Mouse (Mus musculus) stomach, embryonic 16.5 days (tissue): ENCODE results near the gene Ninl. TPM values are rescaled to one million over a fixed set of nuclear protein-coding genes. Genes with fewer than 3 reads are reported as not detected.

Source experiments
- ATAC-seq: fragments of 200-750 bp; cut with Nextera tagmentation; 2 replicates; pipeline ENCODE4 v1.8.0; 2017; ENCODE audit warnings: moderate number of reproducible peaks, moderate TSS enrichment; ENCODE audit not compliant: insufficient read depth, low FRiP score
- H3K27ac ChIP-seq: fragments of 300-500 bp; sonication (generic); 2 replicates; pipeline ENCODE4 v1.5.1; 2014; ENCODE audit warnings: low read length
- H3K27me3 ChIP-seq: fragments of 300-500 bp; sonication (generic); 2 replicates; pipeline ENCODE4 v1.6.1; 2014; ENCODE audit warnings: low read length, control low read depth, mixed read lengths; ENCODE audit not compliant: control insufficient read depth, insufficient read depth
- H3K36me3 ChIP-seq: fragments of 300-500 bp; sonication (generic); 2 replicates; pipeline ENCODE4 v1.6.1; 2014; ENCODE audit warnings: low read length; ENCODE audit not compliant: control insufficient read depth, insufficient read depth
- H3K4me1 ChIP-seq: fragments of 300-500 bp; sonication (generic); 2 replicates; pipeline ENCODE4 v1.6.1; 2014; ENCODE audit warnings: low read length, control low read depth, mixed read lengths; ENCODE audit not compliant: control insufficient read depth, insufficient read depth
- H3K4me2 ChIP-seq: fragments of 300-500 bp; sonication (generic); 2 replicates; pipeline ENCODE4 v1.6.1; 2014; ENCODE audit warnings: low read depth, low read length, mixed read lengths
- H3K4me3 ChIP-seq: fragments of 300-500 bp; sonication (generic); replicated peaks from 2 replicates; pipeline ENCODE4 v1.5.1; 2014; ENCODE audit warnings: mild to moderate bottlenecking, low read length
- H3K9ac ChIP-seq: fragments of 300-500 bp; sonication (generic); 2 replicates; pipeline ENCODE4 v1.6.1; 2014; ENCODE audit warnings: low read length
- H3K9me3 ChIP-seq: fragments of 300-500 bp; sonication (generic); replicated peaks from 2 replicates; pipeline ENCODE4 v1.6.1; 2016; ENCODE audit warnings: low read length, control low read depth; ENCODE audit not compliant: control insufficient read depth
- WGBS: fragments of 180-500 bp; shearing (Covaris S2); extraction: QIAGEN DNeasy Blood & Tissue Kit; methylation state at CpG from one replicate; pipeline ENCODE4 v1.1.7; 2014; 5-methylcytosine and 5-hydroxymethylcytosine counted together
- polyA plus RNA-seq: library from polyadenylated mRNA; unstranded; fragments of >200 nt; fragmentation: Nextera tagmentation; extraction: Ambion mirVana; gene quantifications from 2 replicates; pipeline ENCODE4 v1.2.1, GENCODE M21; 2015

Gene Ninl
- polyA plus RNA-seq, 1 experiment from 2014 or later = 6.2 TPM

DNA sequence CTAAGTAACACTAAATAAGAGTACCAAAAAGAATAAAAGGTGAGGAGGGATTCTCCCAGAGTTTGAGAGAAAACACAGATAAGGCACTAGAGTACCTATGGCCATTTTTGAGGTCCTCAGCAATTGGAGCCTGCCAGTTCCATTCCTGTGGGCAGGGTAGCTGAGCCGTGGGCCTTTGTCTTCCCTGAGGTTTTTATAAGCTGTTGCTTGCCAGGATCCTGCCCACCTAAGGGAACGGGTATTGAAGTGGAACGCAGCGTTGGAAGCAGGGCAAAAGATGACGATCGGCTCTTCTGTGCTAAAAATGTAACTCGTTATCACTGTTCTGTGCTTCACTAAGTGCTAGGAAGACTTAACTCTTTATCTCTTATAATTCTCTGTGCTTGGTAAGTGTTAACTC, 115.7 kb downstream of the Ninl start:
- Histone ChIP-seq H3K27me3 (no peaks in the 10 kb centered on the region), H3K4me1 (no peaks in the 10 kb centered on the region), H3K36me3 (0 out of 2 replicates have a peak, but pooled peaks cover 3% of the 10 kb centered on the region), H3K27ac (no peak overlapping the region), H3K4me2 (no peak overlapping the region), H3K9me3 (no peaks in the 10 kb centered on the region), H3K4me3 (no peak overlapping the region), H3K9ac (no peak overlapping the region)
- WGBS = 86% methylated on average over 7 of the region's 7 CpGs
- ATAC-seq = no peak

DNA sequence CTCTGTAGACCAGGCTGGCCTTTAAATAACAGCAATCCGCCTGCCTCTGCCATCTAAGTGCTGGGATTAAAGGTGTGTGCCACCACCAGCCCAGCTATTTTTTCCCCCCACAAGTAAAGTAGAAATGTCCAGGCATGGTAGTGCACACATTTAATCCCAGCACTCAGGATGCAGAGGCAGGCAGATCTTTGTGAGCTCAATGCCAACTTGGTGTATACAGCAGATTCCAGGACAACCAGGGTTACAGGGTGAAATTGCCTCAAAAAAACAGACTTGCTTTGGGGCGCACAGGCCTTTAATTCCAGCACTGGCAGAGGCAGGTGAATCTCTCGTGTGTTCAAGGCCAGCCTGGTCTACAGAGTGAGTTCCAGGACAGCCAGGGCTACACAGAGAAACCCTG, 116.2 kb downstream of the Ninl start:
- H3K36me3 ChIP-seq = 0 out of 2 replicates have a peak, but pooled peaks cover 4% of the 10 kb centered on the region
- H3K9ac ChIP-seq = no peak overlapping the region
- H3K4me1 ChIP-seq = no peaks in the 10 kb centered on the region
- H3K4me3 ChIP-seq = no peak overlapping the region
- H3K27ac ChIP-seq = no peak overlapping the region
- 89% methylated on average over 3 of the region's 3 CpGs for WGBS
- H3K9me3 ChIP-seq = no peaks in the 10 kb centered on the region
- ATAC-seq = no peak
- H3K4me2 ChIP-seq = no peak overlapping the region
- H3K27me3 ChIP-seq = no peaks in the 10 kb centered on the region

DNA sequence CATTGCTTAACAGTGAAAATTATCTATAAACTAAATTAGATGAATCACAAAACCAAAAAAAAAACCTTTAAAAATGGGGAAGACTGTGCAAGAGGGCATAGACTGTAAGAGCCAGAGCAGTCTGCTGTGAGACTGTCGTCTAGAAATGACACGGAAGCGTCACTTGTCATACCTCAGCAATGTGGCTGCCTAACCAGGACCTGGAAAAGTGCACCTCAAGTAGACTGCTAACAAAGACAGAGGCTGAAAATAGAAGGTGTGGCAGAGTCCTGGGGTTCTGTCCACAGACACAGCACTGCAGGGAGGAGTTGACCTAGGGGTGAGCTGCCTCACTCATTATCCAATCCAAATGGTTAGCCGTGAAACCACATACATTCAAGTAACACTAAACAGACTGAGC, 117.0 kb downstream of the Ninl start:
- Histone ChIP-seq H3K4me3 (no peak overlapping the region), H3K27ac (no peak overlapping the region), H3K9me3 (no peaks in the 10 kb centered on the region), H3K36me3 (0 out of 2 replicates have a peak, but pooled peaks cover 4% of the 10 kb centered on the region), H3K4me1 (no peaks in the 10 kb centered on the region), H3K9ac (no peak overlapping the region), H3K27me3 (no peaks in the 10 kb centered on the region), H3K4me2 (no peak overlapping the region)
- 85% methylated on average over 4 of the region's 4 CpGs for WGBS
- no peak for ATAC-seq

DNA sequence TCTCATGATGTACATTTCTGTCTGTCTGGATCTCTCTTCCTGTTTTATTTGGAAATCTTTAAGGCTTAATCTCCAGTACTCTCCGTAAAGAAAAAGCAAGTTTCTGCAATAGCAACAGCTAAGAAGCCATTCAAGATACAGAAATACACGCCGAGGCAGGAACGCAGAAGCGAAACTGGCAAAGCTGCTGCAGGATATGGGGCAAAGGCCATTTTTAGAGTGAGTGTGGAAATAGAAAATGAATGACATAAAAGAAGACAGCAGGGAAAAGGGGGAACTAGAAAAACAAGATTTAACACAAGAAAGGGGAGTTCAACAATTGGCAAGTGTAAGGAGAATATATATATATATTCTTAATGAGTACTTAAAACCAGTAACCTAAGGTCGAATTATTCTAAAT, 117.5 kb downstream of the Ninl start:
- H3K9me3 ChIP-seq = no peaks in the 10 kb centered on the region
- H3K27ac ChIP-seq = no peak overlapping the region
- no peak overlapping the region for H3K9ac ChIP-seq
- no peak overlapping the region for H3K4me2 ChIP-seq
- H3K36me3 ChIP-seq = 0 out of 2 replicates have a peak, but pooled peaks cover 4% of the 10 kb centered on the region
- no peak overlapping the region for H3K4me3 ChIP-seq
- 88% methylated on average over 6 of the region's 6 CpGs for WGBS
- no peaks in the 10 kb centered on the region for H3K27me3 ChIP-seq
- H3K4me1 ChIP-seq = no peaks in the 10 kb centered on the region
- no peak for ATAC-seq

DNA sequence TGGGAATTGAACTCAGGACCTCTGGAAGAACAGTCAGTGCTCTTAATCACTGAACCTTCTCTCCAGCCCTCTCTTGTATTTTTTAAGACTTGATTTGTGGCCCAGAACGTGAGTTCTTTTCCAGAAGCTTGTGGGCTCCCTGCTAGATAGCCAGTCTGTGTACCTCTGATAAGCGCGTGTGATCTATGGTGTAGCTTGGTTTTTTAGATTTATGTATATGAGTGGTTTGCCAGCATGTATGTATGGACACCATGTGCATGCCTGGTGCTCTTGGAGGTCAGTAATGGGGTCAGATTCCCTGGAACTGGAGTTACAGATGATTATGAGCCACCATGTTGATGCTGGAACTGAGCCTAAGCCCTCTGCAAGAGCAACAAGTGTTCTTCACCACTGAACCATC, 118.6 kb downstream of the Ninl start:
- no peaks in the 10 kb centered on the region for H3K4me1 ChIP-seq
- ATAC-seq = no peak
- 0 out of 2 replicates have a peak, but pooled peaks cover 4% of the 10 kb centered on the region for H3K36me3 ChIP-seq
- no peaks in the 10 kb centered on the region for H3K9me3 ChIP-seq
- no peak overlapping the region for H3K27ac ChIP-seq
- H3K4me3 ChIP-seq = no peak overlapping the region
- H3K27me3 ChIP-seq = no peaks in the 10 kb centered on the region
- H3K4me2 ChIP-seq = no peak overlapping the region
- 89% methylated on average over 3 of the region's 3 CpGs for WGBS
- no peak overlapping the region for H3K9ac ChIP-seq

DNA sequence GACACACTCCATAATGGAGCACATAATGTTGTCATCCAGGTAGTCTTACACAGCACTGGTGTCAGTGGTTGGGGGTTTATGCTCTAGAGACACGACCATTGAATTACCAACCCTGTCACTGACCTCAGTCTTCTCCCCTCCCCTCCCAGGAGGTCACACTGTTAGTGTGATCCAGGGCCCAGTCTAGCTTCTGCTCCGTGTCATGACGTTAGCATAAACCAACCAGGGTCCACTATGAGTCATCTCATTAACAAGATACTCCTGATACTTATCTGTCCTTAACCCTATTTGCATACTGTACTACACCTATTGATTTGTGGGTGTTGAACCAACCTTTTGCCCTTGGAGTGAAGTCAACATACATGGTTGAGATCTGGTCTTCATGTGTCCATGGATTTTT, 120.5 kb downstream of the Ninl start:
- no peaks in the 10 kb centered on the region for H3K4me1 ChIP-seq
- H3K9ac ChIP-seq = no peak overlapping the region
- 86% methylated on average over 3 of the region's 3 CpGs for WGBS
- no peak overlapping the region for H3K4me3 ChIP-seq
- H3K4me2 ChIP-seq = no peak overlapping the region
- no peaks in the 10 kb centered on the region for H3K27me3 ChIP-seq
- no peaks in the 10 kb centered on the region for H3K9me3 ChIP-seq
- H3K27ac ChIP-seq = no peak overlapping the region
- ATAC-seq = no peak
- H3K36me3 ChIP-seq = 0 out of 2 replicates have a peak, but pooled peaks cover 4% of the 10 kb centered on the region

DNA sequence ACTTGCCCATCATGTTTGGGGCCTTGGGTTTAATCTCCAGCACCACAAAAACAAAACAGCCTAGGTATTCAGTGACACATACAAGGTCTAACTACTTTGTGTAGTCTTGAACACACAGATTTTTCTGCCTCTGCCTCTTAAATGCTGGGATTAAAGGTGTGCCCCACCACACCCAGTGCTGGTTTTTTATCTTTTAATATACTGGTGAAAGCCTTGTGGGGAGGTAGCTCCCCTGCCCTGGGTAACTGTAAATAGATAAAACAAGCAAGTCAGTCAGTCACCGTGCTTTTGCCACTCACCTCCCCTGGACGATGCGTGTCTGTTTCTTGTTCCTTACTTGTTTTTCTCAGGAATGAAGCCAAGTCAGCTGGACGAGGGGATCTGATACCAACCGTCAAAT, 123.4 kb downstream of the Ninl start:
- no peaks in the 10 kb centered on the region for H3K9me3 ChIP-seq
- no peak overlapping the region for H3K4me3 ChIP-seq
- H3K36me3 ChIP-seq = 0 out of 2 replicates have a peak, but pooled peaks cover 4% of the 10 kb centered on the region
- no peak overlapping the region for H3K9ac ChIP-seq
- 81% methylated on average over 5 of the region's 5 CpGs for WGBS
- no peak overlapping the region for H3K4me2 ChIP-seq
- no peak for ATAC-seq
- H3K27ac ChIP-seq = no peak overlapping the region
- H3K4me1 ChIP-seq = 0 out of 2 replicates have a peak, but pooled peaks cover 4% of the 10 kb centered on the region
- H3K27me3 ChIP-seq = no peaks in the 10 kb centered on the region

DNA sequence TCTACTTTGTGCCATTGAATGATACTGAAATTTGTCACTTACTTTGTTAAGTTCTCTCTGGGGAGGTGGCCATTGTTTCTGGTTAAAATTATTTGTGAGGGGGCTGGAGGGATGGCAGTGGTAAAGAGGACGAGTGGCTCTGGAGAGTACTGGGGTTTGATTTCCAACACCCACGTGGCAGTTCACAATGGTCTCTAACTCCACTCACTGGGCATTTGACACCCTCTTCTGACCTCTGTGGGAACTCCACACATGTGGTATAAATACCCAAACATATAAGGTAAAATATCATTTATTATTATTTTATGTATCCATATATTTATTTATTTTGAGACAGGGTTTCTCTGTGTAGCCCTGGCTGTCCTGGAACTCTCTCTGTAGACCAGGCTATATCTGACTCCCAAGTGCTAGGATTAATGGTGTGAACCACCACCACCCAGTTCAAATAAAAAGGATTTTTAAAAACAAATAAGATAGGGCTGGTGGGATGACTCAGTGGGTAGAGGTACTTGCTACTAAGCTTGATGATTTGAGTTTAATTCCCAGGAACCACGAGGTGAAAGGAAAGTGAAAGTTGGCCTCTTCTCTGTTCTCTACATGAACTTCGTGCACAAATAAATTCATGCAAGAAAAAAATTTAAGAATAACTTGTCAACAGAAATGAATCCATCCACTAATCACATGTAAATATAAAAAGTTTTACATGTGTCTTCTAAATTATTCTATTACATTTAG, 124.2 kb downstream of the Ninl start:
- ATAC-seq = no peak
- 74% methylated on average over 4 of the region's 4 CpGs for WGBS

DNA sequence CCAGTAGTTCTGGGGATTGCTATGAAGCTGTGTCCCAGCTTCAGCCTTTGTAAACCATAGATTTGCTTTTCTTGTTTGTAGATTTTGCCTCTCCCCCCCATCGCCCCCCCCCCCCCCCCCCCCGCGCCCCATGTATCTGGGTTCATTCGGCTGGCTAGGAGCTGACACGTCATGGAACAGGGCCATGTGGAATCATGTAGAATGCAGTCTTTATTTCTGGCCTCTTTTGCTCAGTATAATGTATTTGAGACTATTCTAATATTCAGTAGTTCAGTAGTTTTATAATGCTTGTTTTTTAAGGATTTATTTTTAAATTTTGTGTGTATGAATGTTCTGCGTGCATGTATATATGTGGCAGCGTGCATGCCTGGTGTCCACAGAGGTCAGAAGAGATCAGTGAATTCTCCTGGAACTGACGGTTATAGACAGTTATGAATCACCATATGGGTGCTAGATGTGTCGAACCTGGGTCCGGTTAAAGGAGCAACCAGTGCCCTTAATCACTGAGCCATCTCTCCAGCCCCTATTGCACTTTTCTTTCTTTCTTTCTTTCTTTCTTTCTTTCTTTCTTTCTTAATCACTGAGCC, 128.8 kb downstream of the Ninl start:
- WGBS = 20% methylated on average over 10 of the region's 10 CpGs
- H3K27me3 ChIP-seq = no peaks in the 10 kb centered on the region
- no peak overlapping the region for H3K27ac ChIP-seq
- no peak for ATAC-seq
- 0 out of 2 replicates have a peak, but pooled peaks cover 4% of the 10 kb centered on the region for H3K4me1 ChIP-seq
- H3K4me3 ChIP-seq = peak overlapping the region; percentile 88
- H3K36me3 ChIP-seq = no peaks in the 10 kb centered on the region
- peak overlapping the region; percentile 75 for H3K9ac ChIP-seq
- H3K9me3 ChIP-seq = no peaks in the 10 kb centered on the region
- peak overlapping the region; percentile 67 for H3K4me2 ChIP-seq

More for the DNA sequence above, 124.2 kb downstream of the Ninl start:
- Histone ChIP-seq H3K4me2 (no peak overlapping the region), H3K27me3 (no peaks in the 10 kb centered on the region), H3K27ac (no peak overlapping the region), H3K4me3 (no peak overlapping the region), H3K36me3 (0 out of 2 replicates have a peak, but pooled peaks cover 4% of the 10 kb centered on the region), H3K9me3 (no peaks in the 10 kb centered on the region), H3K4me1 (0 out of 2 replicates have a peak, but pooled peaks cover 4% of the 10 kb centered on the region), H3K9ac (no peak overlapping the region)
